Mouse (Mus musculus): ENCODE measurements around the gene Vmn1r222. TPM values are rescaled to one million over a fixed set of nuclear protein-coding genes. Genes with fewer than 3 reads are reported as not detected.
"Not testable (repeated sequence)": the region's sequence is repeated elsewhere in the genome, so short reads cannot be mapped to it uniquely, and the experiment has no call there.

Gene Vmn1r222
- total and polyA plus RNA-seq, 3 experiments, result not detected

DNA sequence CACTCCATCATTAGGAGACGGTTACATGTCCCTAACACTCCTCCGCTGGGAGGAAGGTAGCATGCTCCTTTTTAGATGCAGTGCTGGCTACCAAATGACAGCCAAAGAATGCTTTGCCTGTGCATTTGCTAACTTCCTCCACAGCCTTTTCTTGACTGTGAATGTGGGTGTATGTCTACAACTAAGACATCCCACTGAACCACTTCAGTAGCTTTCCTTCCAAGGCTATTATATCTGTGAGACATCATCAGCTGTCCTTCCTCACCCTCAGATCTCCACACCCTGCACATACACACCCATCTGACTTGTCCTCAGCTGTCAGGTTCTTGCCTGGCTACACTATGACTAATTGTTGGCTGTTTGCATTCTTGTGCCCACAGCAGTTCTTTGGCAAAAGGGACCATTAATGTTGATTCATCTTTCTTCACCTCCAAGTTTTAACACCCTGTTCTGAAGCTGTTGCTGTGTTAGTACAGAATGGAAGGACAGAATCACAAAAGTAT lies 22.9 kb upstream of the Vmn1r222 start:
- no peaks in the 10 kb centered on the region for H3K9me3 ChIP-seq (replicated peaks)
- no peaks in the 10 kb centered on the region for H3K36me3 ChIP-seq (replicated peaks)
- no peaks in the 10 kb centered on the region for H3K4me1 ChIP-seq (ENCODE audit: insufficient read depth, low read depth, low read length)
- H3K27me3 ChIP-seq (ENCODE audit: insufficient read depth, low read length), result peaks cover 3% of the 10 kb centered on the region; the same call in 1 of the 2 replicates
- no peak for ATAC-seq (ENCODE audit: extremely low read depth, insufficient number of reproducible peaks, low FRiP score, poor library complexity, severe bottlenecking)
- TF ChIP-seq GATA2 (IDR thresholded peaks at IDR 0.05; ENCODE audit: borderline replicate concordance, low read depth, low read length), result no peak
- TF ChIP-seq CTCF (IDR thresholded peaks at IDR 0.05; ENCODE audit: low read depth, low read length), result no peak
- no peak for TF ChIP-seq GATA1 (IDR thresholded peaks at IDR 0.05; ENCODE audit: borderline replicate concordance, low read length)
- TF ChIP-seq TAL1 (conservative IDR thresholded peaks at IDR 0.05; ENCODE audit: low read depth, low read length), result no peak
- TF ChIP-seq POLR2AphosphoS5 (IDR thresholded peaks at IDR 0.05; ENCODE audit: insufficient replicate concordance, low read depth, low read length), result no peak
- DNase-seq (ENCODE audit: low spot score), result no peak
- no peak overlapping the region for H3K4me3 ChIP-seq (ENCODE audit: low read depth, low read length)

DNA sequence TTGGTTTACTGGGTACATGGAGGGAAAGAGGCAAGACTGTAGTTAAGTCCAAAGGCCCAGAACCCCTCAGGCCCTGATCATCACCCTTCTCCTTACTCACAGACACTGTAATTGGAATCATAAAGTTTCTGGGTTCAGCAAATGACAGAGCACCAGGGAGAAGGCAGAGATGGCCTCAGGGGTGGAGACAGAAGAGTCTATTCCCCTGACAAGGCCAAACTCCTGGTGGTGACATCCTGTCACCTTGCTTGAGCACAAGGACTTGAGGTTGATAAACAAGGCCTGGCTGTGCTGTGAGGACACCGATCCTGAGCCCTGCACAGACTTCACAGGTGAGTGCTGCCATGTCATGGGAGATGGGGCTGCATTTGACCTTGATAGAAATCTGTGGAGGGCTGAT lies 11.1 kb upstream of the Vmn1r222 start, which contains the start of gene Vmn1r223:
Vmn1r223 (plus strand) TSS at position 301 of the 400 bp plus-strand sequence.
- H3K4me3 ChIP-seq (ENCODE audit: low read depth, low read length); H3K27me3 ChIP-seq (ENCODE audit: insufficient read depth, low read length); DNase-seq (ENCODE audit: low spot score); H3K9me3 ChIP-seq (replicated peaks); H3K36me3 ChIP-seq (replicated peaks); ATAC-seq (ENCODE audit: extremely low read depth, insufficient number of reproducible peaks, low FRiP score, poor library complexity, severe bottlenecking); H3K4me1 ChIP-seq (ENCODE audit: insufficient read depth, low read depth, low read length): not testable (repeated sequence)

DNA sequence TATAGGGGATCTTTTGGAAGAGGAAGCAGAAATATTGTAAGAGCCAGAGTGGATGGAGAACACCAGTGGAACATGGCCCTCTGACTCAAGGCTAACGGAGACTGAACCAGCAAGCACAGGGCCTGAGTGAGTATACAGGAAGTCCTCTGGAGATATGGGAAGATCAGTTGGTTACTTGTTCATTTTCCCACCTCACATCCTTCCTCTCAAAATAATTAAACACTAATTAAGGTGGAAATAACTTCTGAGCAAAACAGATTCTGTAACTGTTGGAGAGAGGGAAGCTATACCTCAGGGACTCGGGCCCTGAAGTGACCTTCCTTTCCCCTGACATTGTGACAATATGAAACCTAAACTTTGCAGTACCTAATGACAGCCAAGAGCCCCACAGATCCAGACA lies 21.9 kb downstream of the Vmn1r222 start, which contains the start of gene Vmn1r221:
Vmn1r221 (plus strand) TSS at position 301 of the 400 bp plus-strand sequence.
- not testable (repeated sequence) for H3K4me1 ChIP-seq (ENCODE audit: insufficient read depth, low read depth, low read length); ATAC-seq (ENCODE audit: extremely low read depth, insufficient number of reproducible peaks, low FRiP score, poor library complexity, severe bottlenecking); DNase-seq (ENCODE audit: low spot score); H3K36me3 ChIP-seq (replicated peaks); H3K27me3 ChIP-seq (ENCODE audit: insufficient read depth, low read length); H3K4me3 ChIP-seq (ENCODE audit: low read depth, low read length); H3K9me3 ChIP-seq (replicated peaks)

DNA sequence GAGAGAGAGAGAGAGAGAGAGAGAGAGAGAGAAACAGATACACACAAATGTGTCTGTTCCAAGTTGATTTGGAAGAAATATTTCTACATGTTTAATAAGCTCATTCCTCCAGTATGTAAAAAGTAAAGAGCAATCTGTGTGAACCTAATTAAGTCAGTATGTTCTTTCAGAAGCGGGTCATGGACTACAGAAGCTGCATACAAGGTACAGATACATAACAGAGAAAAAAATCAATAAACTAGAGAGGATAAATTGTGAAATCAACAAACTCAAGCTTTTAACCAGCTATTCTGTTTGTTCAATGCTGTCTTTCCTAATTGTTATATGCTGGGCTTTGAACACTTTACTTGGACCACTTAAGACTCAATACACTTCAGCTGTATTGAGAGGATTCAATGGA lies 31.9 kb downstream of the Vmn1r222 start:
- not testable (repeated sequence) for H3K4me3 ChIP-seq (ENCODE audit: low read depth, low read length); H3K27me3 ChIP-seq (ENCODE audit: insufficient read depth, low read length); H3K4me1 ChIP-seq (ENCODE audit: insufficient read depth, low read depth, low read length); DNase-seq (ENCODE audit: low spot score); ATAC-seq (ENCODE audit: extremely low read depth, insufficient number of reproducible peaks, low FRiP score, poor library complexity, severe bottlenecking); H3K36me3 ChIP-seq (replicated peaks); H3K9me3 ChIP-seq (replicated peaks)

DNA sequence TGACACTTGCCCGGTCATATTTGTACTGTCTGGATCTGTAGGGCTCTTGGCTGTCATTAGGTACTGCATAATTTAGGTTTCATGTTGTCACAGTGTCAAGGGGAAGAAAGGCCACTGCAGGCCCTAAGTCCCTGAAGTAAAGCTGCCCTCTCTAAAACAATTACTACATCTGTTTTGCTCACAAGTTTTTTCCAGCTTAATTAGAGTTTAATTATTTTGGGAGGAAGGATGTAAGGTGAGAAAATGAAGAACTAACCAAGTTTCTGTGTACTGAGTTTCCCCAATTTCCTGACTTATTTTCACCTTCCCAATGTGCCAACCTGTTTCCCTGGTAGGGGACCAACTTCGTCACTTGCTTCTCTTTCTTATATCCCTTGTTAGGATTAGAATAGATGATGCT lies 47.9 kb downstream of the Vmn1r222 start, which contains the start of gene Vmn1r220:
Vmn1r220 (minus strand) TSS at position 101 of the 400 bp plus-strand sequence.
- no peaks in the 10 kb centered on the region for H3K36me3 ChIP-seq (replicated peaks)
- TF ChIP-seq POLR2AphosphoS5 (IDR thresholded peaks at IDR 0.05; ENCODE audit: insufficient replicate concordance, low read depth, low read length), result no peak
- no peak for TF ChIP-seq GATA1 (IDR thresholded peaks at IDR 0.05; ENCODE audit: borderline replicate concordance, low read length)
- TF ChIP-seq CTCF (IDR thresholded peaks at IDR 0.05; ENCODE audit: low read depth, low read length), result no peak
- TF ChIP-seq TAL1 (conservative IDR thresholded peaks at IDR 0.05; ENCODE audit: low read depth, low read length), result no peak
- TF ChIP-seq GATA2 (IDR thresholded peaks at IDR 0.05; ENCODE audit: borderline replicate concordance, low read depth, low read length), result no peak
- no peak for ATAC-seq (ENCODE audit: extremely low read depth, insufficient number of reproducible peaks, low FRiP score, poor library complexity, severe bottlenecking)

More for the DNA sequence above, 47.9 kb downstream of the Vmn1r222 start, which contains the start of gene Vmn1r220:
- Histone ChIP-seq H3K4me3 (ENCODE audit: low read depth, low read length) (no peak within 1 kb of the TSS), H3K27me3 (ENCODE audit: insufficient read depth, low read length) (no peaks in the 10 kb centered on the region), H3K9me3 (replicated peaks) (no peaks in the 10 kb centered on the region), H3K4me1 (ENCODE audit: insufficient read depth, low read depth, low read length) (no peaks in the 10 kb centered on the region)
- DNase-seq (ENCODE audit: low spot score), result no peak

Other genes starting within 250 kb of the Vmn1r222 start
- gene Vmn1r213, start 228.3 kb downstream of the Vmn1r222 start, total RNA-seq (2014; fragmentation: Nextera tagmentation), result not detected in 2 replicates
- gene Vmn1r213, start 228.3 kb downstream of the Vmn1r222 start, total RNA-seq (2017), result 0.12 and 0.33 TPM in 2 replicates
- not detected in 2 replicates for gene Vmn1r213, start 228.3 kb downstream of the Vmn1r222 start, polyA plus RNA-seq (2012)
- not detected in 2 replicates for gene Vmn1r214, start 205.5 kb downstream of the Vmn1r222 start, total RNA-seq (2014; fragmentation: Nextera tagmentation)
- gene Vmn1r214, start 205.5 kb downstream of the Vmn1r222 start, total RNA-seq (2017), result under 0.01 and 0.06 TPM in 2 replicates
- gene Vmn1r214, start 205.5 kb downstream of the Vmn1r222 start, polyA plus RNA-seq (2012), result not detected in 2 replicates
- gene Vmn1r215, start 167.9 kb downstream of the Vmn1r222 start, total RNA-seq (2014; fragmentation: Nextera tagmentation), result not detected in 2 replicates
- gene Vmn1r215, start 167.9 kb downstream of the Vmn1r222 start, total RNA-seq (2017), result 0.12 and 0.38 TPM in 2 replicates
- not detected in 2 replicates for gene Vmn1r215, start 167.9 kb downstream of the Vmn1r222 start, polyA plus RNA-seq (2012)
- gene Vmn1r217, start 117.7 kb downstream of the Vmn1r222 start, total RNA-seq (2014; fragmentation: Nextera tagmentation), result not detected in 2 replicates
- 0.06 and 0.11 TPM in 2 replicates for gene Vmn1r217, start 117.7 kb downstream of the Vmn1r222 start, total RNA-seq (2017)
- gene Vmn1r217, start 117.7 kb downstream of the Vmn1r222 start, polyA plus RNA-seq (2012), result not detected in 2 replicates
- not detected in 2 replicates for gene Vmn1r218, start 102.8 kb downstream of the Vmn1r222 start, total RNA-seq (2014; fragmentation: Nextera tagmentation)
- 0.06 and 0.11 TPM in 2 replicates for gene Vmn1r218, start 102.8 kb downstream of the Vmn1r222 start, total RNA-seq (2017)
- not detected in 2 replicates for gene Vmn1r218, start 102.8 kb downstream of the Vmn1r222 start, polyA plus RNA-seq (2012)
- gene Vmn1r219, start 76.6 kb downstream of the Vmn1r222 start, total RNA-seq (2014; fragmentation: Nextera tagmentation), result not detected in 2 replicates
- gene Vmn1r219, start 76.6 kb downstream of the Vmn1r222 start, total RNA-seq (2017), result 0.12 and 0.16 TPM in 2 replicates
- not detected in 2 replicates for gene Vmn1r219, start 76.6 kb downstream of the Vmn1r222 start, polyA plus RNA-seq (2012)
- gene Vmn1r220, start 48.0 kb downstream of the Vmn1r222 start, total RNA-seq (2014; fragmentation: Nextera tagmentation), result not detected in 2 replicates
- 0.06 and 0.16 TPM in 2 replicates for gene Vmn1r220, start 48.0 kb downstream of the Vmn1r222 start, total RNA-seq (2017)
- not detected in 2 replicates for gene Vmn1r220, start 48.0 kb downstream of the Vmn1r222 start, polyA plus RNA-seq (2012)
- not detected in 2 replicates for gene Vmn1r221, start 21.8 kb downstream of the Vmn1r222 start, total RNA-seq (2014; fragmentation: Nextera tagmentation)
- gene Vmn1r221, start 21.8 kb downstream of the Vmn1r222 start, total RNA-seq (2017), result 0.16 and 0.35 TPM in 2 replicates
- not detected in 2 replicates for gene Vmn1r221, start 21.8 kb downstream of the Vmn1r222 start, polyA plus RNA-seq (2012)
- gene Vmn1r223, start 11.2 kb upstream of the Vmn1r222 start, total RNA-seq (2014; fragmentation: Nextera tagmentation), result not detected in 2 replicates
- gene Vmn1r223, start 11.2 kb upstream of the Vmn1r222 start, total RNA-seq (2017), result 0.06 and 0.22 TPM in 2 replicates
- not detected in 2 replicates for gene Vmn1r223, start 11.2 kb upstream of the Vmn1r222 start, polyA plus RNA-seq (2012)
- 51.4 and 53.7 TPM in 2 replicates for gene Zfp322a, start 133.3 kb upstream of the Vmn1r222 start, total RNA-seq (2014; fragmentation: Nextera tagmentation)
- 83.0 and 110 TPM in 2 replicates for gene Zfp322a, start 133.3 kb upstream of the Vmn1r222 start, total RNA-seq (2017)
- 1.2 and 1.4 TPM in 2 replicates for gene Zfp322a, start 133.3 kb upstream of the Vmn1r222 start, polyA plus RNA-seq (2012)
- 3.7 and 4.0 TPM in 2 replicates for gene Abt1, start 187.9 kb upstream of the Vmn1r222 start, total RNA-seq (2014; fragmentation: Nextera tagmentation)
- gene Abt1, start 187.9 kb upstream of the Vmn1r222 start, total RNA-seq (2017), result 9.5 and 11.4 TPM in 2 replicates
- 6.5 and 6.9 TPM in 2 replicates for gene Abt1, start 187.9 kb upstream of the Vmn1r222 start, polyA plus RNA-seq (2012)
- gene Btn1a1, start 230.0 kb upstream of the Vmn1r222 start, total RNA-seq (2014; fragmentation: Nextera tagmentation), result 18.3 and 31.6 TPM in 2 replicates
- 0.82 and 1.5 TPM in 2 replicates for gene Btn1a1, start 230.0 kb upstream of the Vmn1r222 start, total RNA-seq (2017)
- gene Btn1a1, start 230.0 kb upstream of the Vmn1r222 start, polyA plus RNA-seq (2012), result 0.75 and 0.80 TPM in 2 replicates